Mouse (Mus musculus) C2C12 (cell line): Measurements from ENCODE around the gene Gm20388. TPM values are rescaled to one million over a fixed set of nuclear protein-coding genes. Genes with fewer than 3 reads are reported as not detected.

Experiments
- H3K27me3 ChIP-seq: one replicate; pipeline ENCODE4 v1.6.1; 2011; ENCODE audit not compliant: control insufficient read depth, insufficient read depth, insufficient read length
- H3K36me3 ChIP-seq: one replicate; pipeline ENCODE4 v1.6.1; 2011; ENCODE audit not compliant: control insufficient read depth, insufficient read depth
- H3K4me3 ChIP-seq: one replicate; pipeline ENCODE4 v1.5.1; 2011; ENCODE audit warnings: mild to moderate bottlenecking, control low read depth; ENCODE audit not compliant: poor library complexity, insufficient read depth, severe bottlenecking
- H3K79me2 ChIP-seq: one replicate; pipeline ENCODE4 v1.6.1; 2011; ENCODE audit not compliant: control insufficient read depth, insufficient read depth
- H3K79me3 ChIP-seq: one replicate; pipeline ENCODE4 v1.6.1; 2011; ENCODE audit warnings: low read depth, control low read depth
- H3ac ChIP-seq: one replicate; pipeline ENCODE3; 2011; ENCODE audit warnings: low read depth; ENCODE audit not compliant: control insufficient read depth, insufficient read length
- CEBPB ChIP-seq: IDR thresholded peaks from one replicate; pipeline ENCODE4 v1.6.1; 2011; ENCODE audit warnings: low read depth, mild to moderate bottlenecking, control low read depth, moderate library complexity
- CTCF ChIP-seq: IDR thresholded peaks from one replicate; pipeline ENCODE4 v1.5.1; 2011; ENCODE audit not compliant: control insufficient read depth, insufficient read depth, insufficient read length
- FOSL1 ChIP-seq: IDR thresholded peaks from one replicate; pipeline ENCODE4 v1.8.0; 2011; ENCODE audit warnings: mild to moderate bottlenecking, low read length; ENCODE audit not compliant: poor library complexity, insufficient read depth, severe bottlenecking
- MAX ChIP-seq: IDR thresholded peaks from one replicate; pipeline ENCODE4 v1.6.1; 2011; ENCODE audit warnings: mild to moderate bottlenecking, control low read depth
- MYOD1 ChIP-seq: IDR thresholded peaks from one replicate; pipeline ENCODE4 v1.6.1; 2011; ENCODE audit warnings: low read depth; ENCODE audit not compliant: control insufficient read depth, insufficient read length
- MYOG ChIP-seq: IDR thresholded peaks from one replicate; pipeline ENCODE4 v1.6.1; 2011; ENCODE audit not compliant: control insufficient read depth, insufficient read length; ENCODE audit errors: extremely low read depth
- USF1 ChIP-seq: IDR thresholded peaks from one replicate; pipeline ENCODE4 v1.6.1; 2011; ENCODE audit warnings: low read depth, mild to moderate bottlenecking, control low read depth, moderate library complexity
- polyA plus RNA-seq: library from polyadenylated mRNA; unstranded; fragments of >200 nt; fragmentation: generic; extraction: Trizol; gene quantifications from one replicate; pipeline ENCODE4 v1.2.1, GENCODE M21; 2012; ENCODE audit warnings: missing spikeins

The Gm20388 gene
- polyA plus RNA-seq, 1 experiment: 15.0 TPM

DNA sequence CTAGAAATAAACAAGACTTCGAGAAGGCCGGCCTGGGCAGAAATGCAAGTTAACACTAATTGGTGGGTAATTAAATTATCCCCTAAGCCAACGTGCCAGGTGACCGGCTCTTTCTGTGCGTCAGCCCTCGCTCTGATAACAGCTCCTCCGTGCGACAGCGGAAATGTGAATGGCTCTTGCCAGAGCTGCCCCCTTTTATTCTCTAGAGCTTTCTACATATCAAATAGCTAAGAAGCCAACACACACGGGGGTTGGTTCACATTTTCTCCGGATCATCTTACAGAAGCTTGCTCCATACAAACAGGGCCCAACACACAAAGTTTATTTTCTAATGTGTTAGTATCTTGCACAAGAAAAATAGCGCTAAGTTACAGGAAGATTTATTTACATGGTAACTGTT lies 1481.1 kb downstream of the Gm20388 start:
- Histone ChIP-seq H3K79me3 (no peaks in the 10 kb centered on the region), H3K79me2 (no peaks in the 10 kb centered on the region), H3ac (no peak overlapping the region), H3K4me3 (no peak overlapping the region), H3K36me3 (no peaks in the 10 kb centered on the region), H3K27me3 (peaks cover 22% of the 10 kb centered on the region)
- TF ChIP-seq CTCF (no peak), MYOG (no peak), MYOD1 (no peak), CEBPB (no peak), USF1 (no peak), FOSL1 (no peak), MAX (no peak)

GRCm38 (mm10) chr8:121392482-121392881 lies 1481.8 kb downstream of the Gm20388 start:
- no peaks in the 10 kb centered on the region for H3K36me3 ChIP-seq
- TF ChIP-seq MYOD1: no peak
- no peak for TF ChIP-seq MAX
- TF ChIP-seq MYOG: no peak
- TF ChIP-seq FOSL1: no peak
- TF ChIP-seq CEBPB: no peak
- no peak for TF ChIP-seq CTCF
- TF ChIP-seq USF1: no peak
- no peaks in the 10 kb centered on the region for H3K79me2 ChIP-seq
- H3K27me3 ChIP-seq: peaks cover 29% of the 10 kb centered on the region
- no peaks in the 10 kb centered on the region for H3K79me3 ChIP-seq
- no peak overlapping the region for H3K4me3 ChIP-seq
- no peak overlapping the region for H3ac ChIP-seq

GRCm38 (mm10) chr8:121393111-121393510 lies 1482.5 kb downstream of the Gm20388 start:
- Histone ChIP-seq H3K36me3 (no peaks in the 10 kb centered on the region), H3K27me3 (peaks cover 29% of the 10 kb centered on the region), H3K79me2 (no peaks in the 10 kb centered on the region), H3K79me3 (no peaks in the 10 kb centered on the region), H3K4me3 (no peak overlapping the region), H3ac (no peak overlapping the region)
- TF ChIP-seq MYOD1 (no peak), MAX (no peak), MYOG (no peak), USF1 (no peak), FOSL1 (no peak), CEBPB (no peak), CTCF (peak; percentile 47)

DNA sequence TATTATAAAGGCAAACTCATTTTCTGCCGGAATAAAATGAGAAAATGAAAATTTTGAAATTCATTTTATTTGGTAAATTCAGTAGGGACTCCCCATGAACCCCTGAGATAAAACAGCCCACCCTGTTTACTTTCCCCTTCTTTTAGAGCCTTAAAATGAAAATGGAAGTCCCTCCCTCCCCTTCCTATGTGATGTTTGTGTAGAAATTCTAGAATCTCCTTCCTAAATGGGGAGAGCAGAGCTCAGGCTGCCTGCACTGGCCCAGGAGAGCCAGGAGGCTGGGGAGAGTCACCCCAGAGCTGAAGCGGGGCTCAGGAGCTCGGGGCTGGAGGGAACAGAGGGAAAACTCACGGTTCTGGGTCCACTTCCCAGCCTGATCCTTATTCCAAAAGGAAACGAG lies 1484.0 kb downstream of the Gm20388 start:
- Histone ChIP-seq H3ac (no peak overlapping the region), H3K4me3 (no peak overlapping the region), H3K79me3 (no peaks in the 10 kb centered on the region), H3K79me2 (no peaks in the 10 kb centered on the region), H3K36me3 (no peaks in the 10 kb centered on the region), H3K27me3 (peaks cover 34% of the 10 kb centered on the region)
- TF ChIP-seq FOSL1 (no peak), CTCF (no peak), MYOD1 (no peak), USF1 (no peak), MYOG (no peak), MAX (no peak), CEBPB (no peak)

DNA sequence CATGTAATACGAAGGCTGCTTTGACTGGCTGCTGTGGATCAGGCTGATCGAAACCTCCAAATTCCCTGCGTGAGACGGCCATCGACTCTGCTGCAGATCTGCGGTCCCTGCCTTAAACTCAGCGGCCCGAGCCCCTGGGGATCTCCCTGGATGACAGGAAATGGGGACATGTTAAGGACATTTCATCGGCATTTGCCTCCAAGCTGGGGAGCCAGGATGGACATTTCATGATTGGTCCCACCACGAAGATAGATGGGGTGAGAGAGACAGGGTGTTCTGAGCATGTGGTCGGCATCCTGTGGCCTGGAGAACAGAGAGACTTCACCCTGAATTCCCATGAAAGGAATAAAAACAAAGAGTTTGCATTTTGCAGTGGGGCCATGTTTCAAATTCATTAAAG lies 1484.7 kb downstream of the Gm20388 start:
- H3K4me3 ChIP-seq: no peak overlapping the region
- H3ac ChIP-seq: no peak overlapping the region
- H3K36me3 ChIP-seq: no peaks in the 10 kb centered on the region
- no peak for TF ChIP-seq FOSL1
- no peak for TF ChIP-seq MAX
- no peak for TF ChIP-seq MYOG
- no peaks in the 10 kb centered on the region for H3K79me2 ChIP-seq
- H3K79me3 ChIP-seq: no peaks in the 10 kb centered on the region
- peaks cover 34% of the 10 kb centered on the region for H3K27me3 ChIP-seq

GRCm38 (mm10) chr8:121396151-121396550 lies 1485.5 kb downstream of the Gm20388 start:
- H3K27me3 ChIP-seq: peaks cover 34% of the 10 kb centered on the region

More at GRCm38 (mm10) chr8:121396151-121396550, 1485.5 kb downstream of the Gm20388 start:
- H3K79me2 ChIP-seq: no peaks in the 10 kb centered on the region
- no peaks in the 10 kb centered on the region for H3K36me3 ChIP-seq
- no peak overlapping the region for H3K4me3 ChIP-seq
- no peaks in the 10 kb centered on the region for H3K79me3 ChIP-seq
- TF ChIP-seq CTCF: no peak
- TF ChIP-seq MYOD1: no peak
- no peak for TF ChIP-seq MAX
- no peak for TF ChIP-seq MYOG
- TF ChIP-seq USF1: no peak
- TF ChIP-seq FOSL1: no peak
- TF ChIP-seq CEBPB: no peak
- no peak overlapping the region for H3ac ChIP-seq
